Mouse (Mus musculus): ENCODE data around the gene Rmdn3. TPM values are rescaled to one million over a fixed set of nuclear protein-coding genes. Genes with fewer than 3 reads are reported as not detected.

The Rmdn3 gene
- polyA plus RNA-seq, 1 experiment from 2014 or later, result 45.0 TPM

GRCm38 (mm10) chr2:119182914-119183313, 26.1 kb upstream of the Rmdn3 start:
- Histone ChIP-seq H3K4me3 (replicated peaks) (no peak overlapping the region), H3K4me1 (replicated peaks) (no peaks in the 10 kb centered on the region), H3K4me2 (no peak overlapping the region), H3K27me3 (no peaks in the 10 kb centered on the region), H3K27ac (replicated peaks) (no peak overlapping the region), H3K9ac (no peak overlapping the region), H3K9me3 (replicated peaks) (no peaks in the 10 kb centered on the region), H3K36me3 (replicated peaks) (peaks cover 37% of the 10 kb centered on the region)
- 69% methylated on average over 7 of the region's 7 CpGs for WGBS (ENCODE audit: insufficient replicate concordance)
- no peak for ATAC-seq (ENCODE audit: insufficient read depth)

GRCm38 (mm10) chr2:119177384-119177939, 20.6 kb upstream of the Rmdn3 start:
- 0 out of 2 replicates have a peak, but pooled peaks cover 13% of the 10 kb centered on the region for H3K36me3 ChIP-seq (replicated peaks)
- ATAC-seq (ENCODE audit: insufficient read depth), result no peak
- H3K4me3 ChIP-seq (replicated peaks), result no peak overlapping the region
- 74% methylated on average over 5 of the region's 5 CpGs for WGBS (ENCODE audit: insufficient replicate concordance)
- no peaks in the 10 kb centered on the region for H3K27me3 ChIP-seq
- no peak overlapping the region for H3K27ac ChIP-seq (replicated peaks)
- H3K9ac ChIP-seq, result no peak overlapping the region
- peaks cover 19% of the 10 kb centered on the region for H3K4me1 ChIP-seq (replicated peaks)
- H3K4me2 ChIP-seq, result no peak overlapping the region
- H3K9me3 ChIP-seq (replicated peaks), result no peaks in the 10 kb centered on the region

- no peaks in the 10 kb centered on the region for H3K9me3 ChIP-seq (replicated peaks)
- H3K27me3 ChIP-seq, result no peaks in the 10 kb centered on the region
- 0 out of 2 replicates have a peak, but pooled peaks cover 19% of the 10 kb centered on the region for H3K36me3 ChIP-seq (replicated peaks)
- H3K4me3 ChIP-seq (replicated peaks), result no peak overlapping the region
- WGBS (ENCODE audit: insufficient replicate concordance), result 50% methylated on average over 3 of the region's 3 CpGs
- no peak overlapping the region for H3K27ac ChIP-seq (replicated peaks)
- H3K4me1 ChIP-seq (replicated peaks), result peaks cover 26% of the 10 kb centered on the region
- ATAC-seq (ENCODE audit: insufficient read depth), result no peak
- H3K4me2 ChIP-seq, result no peak overlapping the region
- no peak overlapping the region for H3K9ac ChIP-seq
Observed at GRCm38 (mm10) chr2:119176761-119177160, 19.9 kb upstream of the Rmdn3 start.

- Histone ChIP-seq H3K9me3 (replicated peaks) (no peaks in the 10 kb centered on the region), H3K36me3 (replicated peaks) (0 out of 2 replicates have a peak, but pooled peaks cover 20% of the 10 kb centered on the region), H3K27me3 (no peaks in the 10 kb centered on the region), H3K27ac (replicated peaks) (no peak overlapping the region; the same call in 1 of the 2 replicates), H3K4me3 (replicated peaks) (no peak overlapping the region), H3K4me1 (replicated peaks) (peaks cover 26% of the 10 kb centered on the region), H3K9ac (no peak overlapping the region), H3K4me2 (no peak overlapping the region)
- no peak for ATAC-seq (ENCODE audit: insufficient read depth)
- 51% methylated on average over 6 of the region's 6 CpGs for WGBS (ENCODE audit: insufficient replicate concordance)
Observed at GRCm38 (mm10) chr2:119175614-119176013, 18.8 kb upstream of the Rmdn3 start.

- H3K9me3 ChIP-seq (replicated peaks), result no peaks in the 10 kb centered on the region
- peaks cover 26% of the 10 kb centered on the region for H3K4me1 ChIP-seq (replicated peaks)
- H3K9ac ChIP-seq, result no peak overlapping the region
- no peak overlapping the region for H3K4me2 ChIP-seq
- H3K27me3 ChIP-seq, result peaks cover under 1% of the 10 kb centered on the region; the same call in 1 of the 2 replicates
- H3K27ac ChIP-seq (replicated peaks), result no peak overlapping the region
- H3K4me3 ChIP-seq (replicated peaks), result no peak overlapping the region
- ATAC-seq (ENCODE audit: insufficient read depth), result no peak
- WGBS (ENCODE audit: insufficient replicate concordance), result 75% methylated on average over 14 of the region's 14 CpGs
- 0 out of 2 replicates have a peak, but pooled peaks cover 16% of the 10 kb centered on the region for H3K36me3 ChIP-seq (replicated peaks)
Observed at GRCm38 (mm10) chr2:119174866-119175265, 18.0 kb upstream of the Rmdn3 start.

GRCm38 (mm10) chr2:119173991-119174651, 17.3 kb upstream of the Rmdn3 start, which contains the start of gene Gm14137:
Gm14137 (plus strand) TSS chr2:119174509.
- Histone ChIP-seq H3K9me3 (replicated peaks) (no peaks in the 10 kb centered on the region), H3K36me3 (replicated peaks) (0 out of 2 replicates have a peak, but pooled peaks cover 16% of the 10 kb centered on the region), H3K4me3 (replicated peaks) (no peak within 1 kb of the TSS), H3K4me1 (replicated peaks) (peaks cover 29% of the 10 kb centered on the region), H3K4me2 (peak within 1 kb of the TSS; percentile 44; the same call in 1 of the 2 replicates), H3K27me3 (peaks cover 8% of the 10 kb centered on the region), H3K27ac (replicated peaks) (no peak within 1 kb of the TSS), H3K9ac (no peak within 1 kb of the TSS)
- 58% methylated on average over 8 of the region's 8 CpGs for WGBS (ENCODE audit: insufficient replicate concordance)
- ATAC-seq (ENCODE audit: insufficient read depth), result no peak

- Histone ChIP-seq H3K9me3 (replicated peaks) (no peaks in the 10 kb centered on the region), H3K27me3 (peaks cover 19% of the 10 kb centered on the region), H3K4me3 (replicated peaks) (no peak overlapping the region), H3K9ac (0 out of 2 replicates have a peak overlapping the region, but pooled peaks have one; percentile 6), H3K4me2 (peak overlapping the region; percentile 44), H3K36me3 (replicated peaks) (0 out of 2 replicates have a peak, but pooled peaks cover 9% of the 10 kb centered on the region), H3K27ac (replicated peaks) (peak overlapping the region; percentile 41; the same call in 1 of the 2 replicates), H3K4me1 (replicated peaks) (peaks cover 31% of the 10 kb centered on the region)
- ATAC-seq (ENCODE audit: insufficient read depth), result peak; percentile 58
- WGBS (ENCODE audit: insufficient replicate concordance), result 6% methylated on average over 13 of the region's 13 CpGs
Observed at GRCm38 (mm10) chr2:119172862-119173576, 16.2 kb upstream of the Rmdn3 start.

GRCm38 (mm10) chr2:119172446-119172845, 15.6 kb upstream of the Rmdn3 start:
- no peak overlapping the region for H3K4me2 ChIP-seq
- 0 out of 2 replicates have a peak, but pooled peaks cover 9% of the 10 kb centered on the region for H3K36me3 ChIP-seq (replicated peaks)
- H3K4me1 ChIP-seq (replicated peaks), result peaks cover 36% of the 10 kb centered on the region
- no peaks in the 10 kb centered on the region for H3K9me3 ChIP-seq (replicated peaks)
- peaks cover 25% of the 10 kb centered on the region for H3K27me3 ChIP-seq
- no peak for ATAC-seq (ENCODE audit: insufficient read depth)
- 0 out of 2 replicates have a peak overlapping the region, but pooled peaks have one; percentile 6 for H3K9ac ChIP-seq
- WGBS (ENCODE audit: insufficient replicate concordance), result 75% methylated on average over 7 of the region's 7 CpGs
- no peak overlapping the region for H3K4me3 ChIP-seq (replicated peaks)
- H3K27ac ChIP-seq (replicated peaks), result 0 out of 2 replicates have a peak overlapping the region, but pooled peaks have one; percentile 41

- Histone ChIP-seq H3K27me3 (peaks cover 33% of the 10 kb centered on the region), H3K4me2 (no peak overlapping the region), H3K9me3 (replicated peaks) (no peaks in the 10 kb centered on the region), H3K4me3 (replicated peaks) (no peak overlapping the region), H3K4me1 (replicated peaks) (peaks cover 45% of the 10 kb centered on the region), H3K9ac (no peak overlapping the region), H3K27ac (replicated peaks) (no peak overlapping the region), H3K36me3 (replicated peaks) (0 out of 2 replicates have a peak, but pooled peaks cover 9% of the 10 kb centered on the region)
- no peak for ATAC-seq (ENCODE audit: insufficient read depth)
- 73% methylated on average over 8 of the region's 8 CpGs for WGBS (ENCODE audit: insufficient replicate concordance)
Observed at GRCm38 (mm10) chr2:119171574-119171973, 14.7 kb upstream of the Rmdn3 start.

GRCm38 (mm10) chr2:119170282-119170681, 13.4 kb upstream of the Rmdn3 start:
- H3K27ac ChIP-seq (replicated peaks), result no peak overlapping the region
- no peaks in the 10 kb centered on the region for H3K9me3 ChIP-seq (replicated peaks)
- H3K9ac ChIP-seq, result no peak overlapping the region
- WGBS (ENCODE audit: insufficient replicate concordance), result 54% methylated on average over 2 of the region's 2 CpGs
- no peak overlapping the region for H3K4me2 ChIP-seq
- H3K4me1 ChIP-seq (replicated peaks), result peaks cover 46% of the 10 kb centered on the region
- peaks cover 46% of the 10 kb centered on the region for H3K27me3 ChIP-seq
- H3K36me3 ChIP-seq (replicated peaks), result 0 out of 2 replicates have a peak, but pooled peaks cover 9% of the 10 kb centered on the region
- no peak overlapping the region for H3K4me3 ChIP-seq (replicated peaks)
- ATAC-seq (ENCODE audit: insufficient read depth), result no peak

GRCm38 (mm10) chr2:119167866-119168256, 11.0 kb upstream of the Rmdn3 start:
- H3K27me3 ChIP-seq, result peaks cover 65% of the 10 kb centered on the region
- H3K9me3 ChIP-seq (replicated peaks), result no peaks in the 10 kb centered on the region
- peak overlapping the region; percentile 80 for H3K4me2 ChIP-seq
- no peak for ATAC-seq (ENCODE audit: insufficient read depth)
- WGBS (ENCODE audit: insufficient replicate concordance), result 3% methylated on average over 26 of the region's 26 CpGs
- H3K4me3 ChIP-seq (replicated peaks), result peak overlapping the region; percentile 60
- peak overlapping the region; percentile 55; the same call in 1 of the 2 replicates for H3K27ac ChIP-seq (replicated peaks)
- H3K4me1 ChIP-seq (replicated peaks), result peaks cover 36% of the 10 kb centered on the region
- peak overlapping the region; percentile 52 for H3K9ac ChIP-seq
- 0 out of 2 replicates have a peak, but pooled peaks cover 9% of the 10 kb centered on the region for H3K36me3 ChIP-seq (replicated peaks)
